Mouse (Mus musculus) heart, adult 11 months (tissue): ENCODE results near the gene Fgr.

ENCODE experiments used
- DNase-seq: peaks from one replicate; pipeline ENCODE4 v3.0.0; 2022

Gene Fgr

DNA sequence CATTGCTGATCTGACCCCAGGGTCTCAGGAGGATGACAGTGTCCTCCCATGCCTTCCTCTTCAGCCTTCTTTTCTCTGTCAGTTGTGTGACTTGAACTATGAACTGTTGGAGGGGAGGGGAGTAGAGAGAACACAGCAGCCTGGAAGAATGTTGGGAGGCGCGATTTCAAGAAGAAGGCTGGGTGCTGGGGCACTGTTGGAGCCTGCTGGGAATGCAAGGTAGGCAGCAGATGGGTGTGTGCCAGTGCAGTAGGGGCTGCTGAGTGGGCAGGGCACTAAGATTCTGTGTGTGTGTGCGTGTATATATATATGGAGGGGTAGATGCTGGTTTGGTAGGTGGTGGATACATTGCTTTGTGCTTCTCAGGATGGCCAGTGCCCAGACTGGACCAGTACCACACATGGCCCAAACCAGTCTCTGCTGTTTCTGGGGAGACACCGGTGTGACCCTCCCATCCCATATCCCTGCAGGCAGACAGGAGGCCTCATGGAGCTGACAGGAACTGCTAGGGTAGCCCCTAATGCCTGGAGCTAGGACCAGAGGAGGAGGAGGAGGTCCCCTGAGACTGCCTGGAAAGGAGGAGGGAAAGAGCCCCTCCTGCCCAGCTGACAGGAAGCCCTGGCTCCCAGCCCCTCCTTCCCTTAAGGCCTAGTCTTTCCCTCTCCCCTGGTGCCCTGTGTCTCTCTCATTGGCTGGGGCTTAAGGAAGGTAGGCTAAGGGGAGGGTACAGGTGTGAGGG lies 43.0 kb downstream of the Fgr start:
- DNase-seq: peak; percentile 98

DNA sequence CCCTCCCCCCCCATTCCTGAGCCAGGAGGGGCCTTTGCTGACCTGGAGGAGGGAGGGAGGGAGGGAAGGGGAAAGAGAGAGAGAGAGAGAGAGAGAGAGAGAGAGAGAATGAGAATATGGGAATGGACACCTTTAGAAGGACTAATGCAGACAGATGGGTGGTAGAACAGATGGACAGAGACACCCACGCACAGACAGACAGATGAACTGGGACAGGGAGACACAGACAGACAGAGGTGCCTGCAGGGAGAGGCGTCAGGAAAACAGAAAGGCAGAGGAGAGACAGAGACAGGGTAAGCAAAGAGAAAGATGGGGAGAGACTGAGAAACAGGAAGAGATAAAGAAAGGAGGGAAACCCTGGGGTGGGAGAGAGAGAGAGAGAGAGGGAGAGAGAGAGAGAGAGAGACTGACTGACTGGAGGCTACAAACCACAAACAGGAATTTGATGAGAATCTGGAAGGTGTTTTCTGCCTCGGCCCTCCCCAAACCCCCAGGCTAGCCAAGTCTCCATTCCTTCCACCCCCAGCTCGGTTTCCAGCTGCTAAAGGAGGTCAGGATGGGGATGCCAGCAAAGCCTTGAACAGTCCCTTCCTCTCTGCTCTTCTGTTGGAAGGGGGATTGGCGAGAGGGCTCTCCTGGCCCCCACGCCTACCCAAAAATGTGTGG lies 43.8 kb downstream of the Fgr start:
- peak; percentile 86 for DNase-seq

DNA sequence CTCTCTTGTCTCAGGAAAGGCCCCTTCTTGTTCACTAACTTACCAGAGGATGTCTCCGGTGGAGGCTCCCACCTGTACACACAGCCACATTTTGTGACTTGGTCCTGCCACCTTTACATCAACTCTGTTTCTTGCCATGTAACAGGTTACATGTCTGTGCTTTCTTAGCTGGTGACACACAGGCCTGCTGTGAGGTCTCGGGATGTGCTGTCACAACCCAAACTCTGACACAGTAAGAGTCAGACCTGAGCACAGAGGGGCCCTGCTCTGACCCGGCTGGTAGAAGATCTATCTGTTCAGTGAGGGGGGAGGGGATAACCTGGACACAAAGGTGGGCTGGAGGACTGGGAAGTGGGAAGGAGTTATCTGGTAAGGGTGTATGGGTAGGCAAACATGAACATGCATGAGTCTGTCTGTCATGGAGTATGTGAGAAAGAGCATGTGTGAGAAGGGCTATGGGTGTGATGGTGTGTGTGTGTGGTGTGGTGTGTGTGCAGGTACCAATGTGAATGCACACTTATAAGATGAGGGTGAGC lies 44.4 kb downstream of the Fgr start:
- peak; percentile 90 for DNase-seq

DNA sequence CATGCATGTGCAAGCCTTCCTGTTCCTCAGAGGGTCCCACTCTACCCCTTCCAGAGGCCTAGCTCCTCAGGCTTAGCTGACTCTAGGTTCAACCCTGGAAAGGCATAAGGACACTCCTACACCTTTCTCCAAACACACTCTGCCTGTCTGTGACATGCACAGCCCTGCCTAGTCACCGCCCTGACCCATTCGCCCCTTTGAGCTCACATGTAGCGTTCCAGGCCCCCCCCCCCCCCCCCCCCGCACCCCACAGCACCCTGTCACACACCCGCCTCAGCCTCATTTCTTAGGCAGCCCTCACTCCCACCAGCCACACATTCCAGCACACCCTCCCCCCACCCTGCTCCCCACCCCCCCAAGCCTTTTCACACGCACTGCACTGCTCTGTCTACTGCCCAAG lies 46.8 kb downstream of the Fgr start:
- DNase-seq: no peak

DNA sequence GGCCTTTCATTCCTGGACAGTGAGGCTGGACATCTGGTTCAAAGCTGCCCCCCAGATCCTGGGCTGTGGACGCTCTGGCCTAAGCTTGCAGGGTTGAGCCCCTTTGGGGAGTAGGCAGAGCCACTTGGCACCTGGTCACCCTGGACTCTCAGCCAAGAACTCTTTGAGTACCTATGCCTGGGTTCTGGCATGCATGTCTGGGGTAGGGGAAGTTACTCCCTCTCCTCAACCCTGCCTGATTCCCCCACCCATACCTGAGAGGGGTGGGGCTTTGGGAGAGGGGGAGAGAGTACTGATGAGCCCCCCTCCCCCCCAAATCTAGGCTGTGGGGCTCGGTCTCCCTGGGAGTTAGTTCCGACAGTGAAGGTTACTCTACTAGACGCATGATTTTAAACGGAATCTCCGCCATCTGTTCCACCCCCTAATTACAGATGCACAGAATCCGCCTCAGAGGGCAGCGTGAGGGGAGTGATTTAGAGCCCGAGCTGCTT lies 47.3 kb downstream of the Fgr start:
- no peak for DNase-seq

GRCm38 (mm10) chr4:133022217-133022616 lies 48.3 kb downstream of the Fgr start:
- no peak for DNase-seq

GRCm38 (mm10) chr4:133022954-133023635 lies 49.2 kb downstream of the Fgr start:
- DNase-seq: no peak

- no peak for DNase-seq
Measured at GRCm38 (mm10) chr4:133023636-133024035, 49.7 kb downstream of the Fgr start.

DNA sequence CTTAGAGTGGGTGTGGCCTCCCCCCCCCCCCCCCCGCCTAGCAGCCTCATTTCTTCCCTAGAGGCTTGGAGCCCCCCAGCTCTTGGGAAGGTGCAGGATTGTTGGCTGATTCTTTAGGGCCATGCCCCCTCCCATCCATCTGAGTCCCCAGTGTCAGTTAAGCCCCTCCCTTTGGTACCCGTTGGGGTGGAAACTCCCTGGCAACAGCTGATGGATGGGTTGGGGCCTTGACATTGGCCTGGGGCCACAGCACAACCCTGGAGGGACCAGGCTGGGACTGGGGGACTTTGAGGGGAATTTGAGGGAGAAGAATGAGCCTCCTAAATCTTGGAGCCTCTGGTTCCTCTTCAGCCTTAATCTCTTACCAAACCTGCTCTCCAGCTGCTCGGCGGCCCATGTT lies 50.5 kb downstream of the Fgr start:
- no peak for DNase-seq

GRCm38 (mm10) chr4:133024969-133025685 lies 51.2 kb downstream of the Fgr start:
- peak; percentile 98 for DNase-seq

- no peak for DNase-seq
Measured at GRCm38 (mm10) chr4:133026272-133026671, 52.4 kb downstream of the Fgr start.

DNA sequence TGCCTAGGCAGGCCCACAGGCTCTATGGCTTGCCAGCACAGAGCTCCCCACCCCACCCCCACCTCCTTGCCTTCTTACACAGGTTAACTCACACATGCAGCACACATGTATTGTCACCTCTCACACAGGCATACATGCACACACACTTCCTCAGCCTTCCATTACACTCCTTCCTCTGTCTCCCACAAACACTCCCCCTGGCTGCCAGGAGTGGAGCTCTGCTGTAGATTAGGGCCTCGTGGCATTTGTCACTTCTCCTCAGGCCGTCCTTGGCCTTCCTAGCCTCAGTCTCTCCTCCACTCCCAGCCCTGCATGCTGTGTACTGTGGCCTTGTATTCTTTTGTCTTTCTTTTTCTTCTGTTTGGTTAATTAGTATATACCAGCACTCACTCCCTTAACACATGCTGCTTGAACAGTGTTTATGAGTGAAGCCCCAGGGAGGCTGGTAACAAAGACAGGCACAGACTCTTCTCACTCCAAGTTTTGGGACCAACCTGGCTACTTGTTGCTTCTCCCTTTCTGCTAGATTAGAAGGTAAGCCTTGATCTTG lies 53.0 kb downstream of the Fgr start:
- no peak for DNase-seq

GRCm38 (mm10) chr4:133027721-133028120 lies 53.8 kb downstream of the Fgr start:
- no peak for DNase-seq

GRCm38 (mm10) chr4:133028193-133028592 lies 54.3 kb downstream of the Fgr start:
- peak; percentile 91 for DNase-seq

GRCm38 (mm10) chr4:133028875-133029274 lies 55.0 kb downstream of the Fgr start:
- no peak for DNase-seq

- no peak for DNase-seq
Measured at GRCm38 (mm10) chr4:133032410-133033095, 58.7 kb downstream of the Fgr start.

DNA sequence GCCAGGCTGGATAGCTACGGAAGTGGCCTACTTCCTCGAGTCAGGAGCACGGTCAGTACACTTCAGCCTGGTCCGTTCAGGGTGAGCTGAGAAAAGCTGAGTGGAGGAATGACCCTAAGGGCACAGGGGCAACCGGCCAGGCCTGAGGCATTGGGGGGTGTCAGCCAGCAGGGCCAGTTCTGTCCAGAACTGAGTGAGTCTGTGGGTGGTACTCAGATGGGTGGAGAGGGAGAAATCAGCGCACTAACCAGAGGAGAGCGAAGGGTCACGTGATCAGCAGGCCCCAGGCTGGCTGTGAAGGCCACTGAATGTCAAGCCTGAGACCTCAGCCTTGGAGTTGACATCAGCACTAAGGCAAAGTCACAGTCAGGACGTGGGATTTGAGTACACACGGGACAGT lies 60.6 kb downstream of the Fgr start:
- DNase-seq: no peak

DNA sequence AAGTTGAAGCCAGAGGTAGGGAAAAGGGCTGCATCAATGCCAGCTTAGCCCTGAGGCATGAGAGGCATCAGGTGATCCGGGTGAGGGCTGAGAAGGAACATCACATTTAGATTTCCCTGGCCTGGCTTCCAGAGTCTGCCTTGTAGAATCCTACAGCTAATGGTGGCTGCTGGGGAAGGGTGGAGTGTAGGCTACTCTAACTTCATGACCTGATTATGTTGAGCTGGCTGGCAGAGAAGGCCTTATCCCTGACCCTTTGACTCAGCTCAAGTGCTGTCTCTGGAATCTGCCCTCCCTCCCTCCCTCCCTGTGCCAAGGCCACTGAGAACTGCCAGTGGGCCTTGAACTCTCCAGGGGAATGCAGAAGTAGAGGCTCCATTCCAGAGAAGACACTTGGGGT lies 61.6 kb downstream of the Fgr start:
- no peak for DNase-seq

- DNase-seq: no peak
Measured at GRCm38 (mm10) chr4:133035946-133036345, 62.1 kb downstream of the Fgr start.

DNA sequence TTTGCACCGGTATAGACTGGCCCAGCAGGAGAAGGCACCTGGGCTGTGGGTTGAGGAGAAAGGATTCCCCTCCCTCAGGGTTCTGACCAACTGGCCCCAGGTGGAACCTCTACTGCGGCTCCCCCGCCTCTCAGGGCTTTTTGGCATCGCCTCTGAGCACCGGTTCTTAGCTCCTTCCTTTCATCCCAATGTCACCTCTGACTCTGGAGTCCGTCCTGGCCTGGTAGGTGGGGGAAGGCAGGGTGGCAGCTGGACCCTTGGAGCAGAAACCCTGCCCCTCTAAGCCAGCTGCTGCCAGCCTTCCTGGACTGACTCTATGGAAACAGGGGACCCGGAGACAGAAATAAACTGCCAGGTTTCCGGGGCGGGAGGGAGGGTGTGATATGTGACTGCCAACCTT lies 63.4 kb downstream of the Fgr start:
- no peak for DNase-seq

DNA sequence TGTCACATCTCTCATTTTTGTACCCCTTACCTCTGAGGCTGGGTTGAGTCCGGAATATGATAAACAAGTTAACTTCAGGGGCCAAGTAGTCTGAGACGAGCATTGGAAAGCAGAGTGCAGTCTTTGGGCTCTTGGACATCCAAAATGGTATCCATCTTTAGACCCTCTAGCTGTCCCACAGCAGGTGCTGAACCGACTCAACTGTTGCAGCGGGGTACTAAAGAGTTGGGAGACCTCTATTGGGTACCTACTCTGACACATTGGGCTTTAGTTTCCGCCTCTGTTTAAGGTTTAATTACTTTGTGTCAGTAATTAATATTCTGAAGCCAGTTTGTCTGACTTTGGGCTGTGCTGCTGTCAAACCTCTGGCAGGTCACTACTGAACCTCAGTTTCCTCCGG lies 63.9 kb downstream of the Fgr start:
- DNase-seq: no peak

GRCm38 (mm10) chr4:133038521-133039115 lies 64.7 kb downstream of the Fgr start:
- peak; percentile 98 for DNase-seq
